Mouse (Mus musculus) hindbrain, embryonic 11.5 days (tissue): ENCODE measurements around the gene Gnpat. TPM values are rescaled to one million over a fixed set of nuclear protein-coding genes. Genes with fewer than 3 reads are reported as not detected.

Experiments used
- ATAC-seq: fragments of 200-750 bp; cut with Nextera tagmentation; 2 replicates; pipeline ENCODE4 v1.8.0; 2017; ENCODE audit warnings: mild to moderate bottlenecking, moderate TSS enrichment, moderate library complexity; ENCODE audit not compliant: low FRiP score
- DNase-seq: peaks from one replicate; pipeline ENCODE4 v3.0.0-alpha.2; 2015; ENCODE audit warnings: low spot score
- H3K27ac ChIP-seq: fragments of 300-500 bp; sonication (generic); 2 replicates; pipeline ENCODE4 v1.5.1; 2014; ENCODE audit warnings: mild to moderate bottlenecking, low read depth, low read length
- H3K27me3 ChIP-seq: fragments of 300-500 bp; sonication (generic); 2 replicates; pipeline ENCODE4 v1.6.1; 2014; ENCODE audit warnings: mild to moderate bottlenecking, low read length, moderate library complexity, mixed read lengths; ENCODE audit not compliant: control insufficient read depth, insufficient read depth
- H3K36me3 ChIP-seq: fragments of 300-500 bp; sonication (generic); 2 replicates; pipeline ENCODE4 v1.6.1; 2014; ENCODE audit warnings: mild to moderate bottlenecking, low read length, moderate library complexity, mixed read lengths; ENCODE audit not compliant: control insufficient read depth, insufficient read depth
- H3K4me1 ChIP-seq: fragments of 300-500 bp; sonication (generic); replicated peaks from 2 replicates; pipeline ENCODE4 v1.6.1; 2014; ENCODE audit warnings: low read length, mixed read lengths; ENCODE audit not compliant: control insufficient read depth, insufficient read depth
- H3K4me2 ChIP-seq: fragments of 300-500 bp; sonication (generic); replicated peaks from 2 replicates; pipeline ENCODE4 v1.6.1; 2014; ENCODE audit warnings: mild to moderate bottlenecking, low read depth, low read length
- H3K4me3 ChIP-seq: fragments of 300-500 bp; sonication (generic); 2 replicates; pipeline ENCODE4 v1.5.1; 2014; ENCODE audit warnings: low read depth, low read length
- H3K9ac ChIP-seq: fragments of 300-500 bp; sonication (generic); 2 replicates; pipeline ENCODE4 v1.6.1; 2014; ENCODE audit warnings: low read depth, low read length
- H3K9me3 ChIP-seq: fragments of 300-500 bp; sonication (generic); 2 replicates; pipeline ENCODE4 v1.6.1; 2016; ENCODE audit warnings: low read length; ENCODE audit not compliant: control insufficient read depth
- WGBS: fragments of 180-500 bp; shearing (Covaris S2); extraction: QIAGEN DNeasy Blood & Tissue Kit; methylation state at CpG from one replicate; pipeline ENCODE4 v1.1.7; 2014; 5-methylcytosine and 5-hydroxymethylcytosine counted together
- polyA plus RNA-seq: library from polyadenylated mRNA; unstranded; fragments of >200 nt; fragmentation: Nextera tagmentation; extraction: Ambion mirVana; gene quantifications from 2 replicates; pipeline ENCODE4 v1.2.1, GENCODE M21; 2014

Gene Gnpat
- polyA plus RNA-seq, 1 experiment from 2014 or later = 110 TPM

DNA sequence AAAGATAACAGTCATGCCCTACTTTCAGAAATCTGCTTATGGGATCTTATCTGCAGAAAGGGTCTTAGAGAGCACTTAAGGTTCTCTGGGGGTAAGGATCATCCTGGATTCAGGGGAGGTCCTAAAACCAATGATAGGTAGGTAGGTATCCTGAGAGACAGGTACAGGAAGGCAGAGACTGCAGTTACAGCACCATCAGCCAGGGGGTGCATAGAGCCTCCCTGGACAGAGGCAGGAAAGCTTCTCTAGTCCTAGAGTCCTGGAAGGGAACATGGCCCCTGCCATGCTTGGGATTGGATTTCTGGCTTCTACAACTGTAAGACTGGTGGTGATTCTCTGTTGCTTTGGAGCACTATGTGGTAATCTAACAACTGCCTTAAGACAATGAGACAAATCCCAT, 3.4 kb upstream of the Gnpat start:
- Histone ChIP-seq H3K4me3 (no peak overlapping the region), H3K9me3 (no peaks in the 10 kb centered on the region), H3K27me3 (no peaks in the 10 kb centered on the region), H3K27ac (no peak overlapping the region), H3K4me1 (0 out of 2 replicates have a peak, but pooled peaks cover 3% of the 10 kb centered on the region), H3K9ac (no peak overlapping the region), H3K36me3 (peaks cover 18% of the 10 kb centered on the region; the same call in 1 of the 2 replicates), H3K4me2 (no peak overlapping the region)
- ATAC-seq = no peak
- DNase-seq = no peak

DNA sequence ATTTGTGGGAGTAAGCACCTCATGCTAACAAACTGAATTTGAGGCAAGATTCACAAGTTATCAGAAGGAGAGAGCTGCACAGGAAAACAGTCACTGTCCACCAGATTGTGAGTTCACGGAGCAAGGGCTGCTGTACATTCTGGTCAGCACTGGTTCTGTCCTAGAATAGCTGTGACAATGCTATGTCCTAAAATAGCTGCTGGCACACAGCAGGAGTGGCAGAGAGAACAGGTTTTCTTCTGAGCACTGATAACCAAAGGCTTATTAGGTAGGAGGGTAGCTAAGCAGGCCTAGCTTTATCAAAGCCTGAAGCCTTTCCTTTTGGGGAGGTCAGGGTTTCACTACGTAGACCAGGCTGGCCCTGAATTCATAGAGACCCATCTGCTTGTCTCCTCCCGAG, 2.6 kb upstream of the Gnpat start:
- Histone ChIP-seq H3K27me3 (no peaks in the 10 kb centered on the region), H3K9ac (no peak overlapping the region), H3K4me3 (no peak overlapping the region), H3K4me1 (0 out of 2 replicates have a peak, but pooled peaks cover 3% of the 10 kb centered on the region), H3K27ac (no peak overlapping the region), H3K4me2 (no peak overlapping the region), H3K36me3 (peaks cover 18% of the 10 kb centered on the region; the same call in 1 of the 2 replicates), H3K9me3 (no peaks in the 10 kb centered on the region)
- ATAC-seq = no peak
- WGBS = 88% methylated on average over 3 of the region's 3 CpGs
- no peak for DNase-seq

DNA sequence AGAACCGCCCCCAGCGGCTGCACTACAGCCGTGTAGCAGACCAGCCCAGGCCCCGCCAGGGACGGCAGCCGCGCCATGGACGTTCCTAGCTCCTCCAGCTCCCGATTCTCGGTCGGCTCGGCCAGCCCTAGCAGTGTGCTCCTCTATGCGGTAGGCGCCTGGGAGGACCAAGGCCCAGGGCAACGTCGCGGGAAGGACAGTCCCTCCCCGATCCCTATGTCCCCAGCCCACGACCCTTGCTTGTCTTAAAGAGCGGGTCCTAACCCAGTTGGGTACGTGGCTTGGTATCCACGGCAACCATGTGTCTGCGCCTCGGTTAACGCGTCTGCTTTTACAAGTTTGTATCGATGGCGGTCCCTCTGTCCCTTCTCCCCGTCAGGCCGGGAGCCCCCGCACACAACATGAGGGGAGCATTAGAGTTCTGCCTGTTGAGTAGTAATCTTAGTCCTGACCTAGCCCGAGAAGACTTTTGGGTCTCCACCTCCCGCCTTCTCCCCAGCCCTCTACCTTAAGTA, 387 bp downstream of the Gnpat start:
- peak overlapping the region; percentile 76 for H3K4me2 ChIP-seq
- ATAC-seq = peak; percentile 86
- 0% methylated on average over 31 of the region's 33 CpGs for WGBS
- H3K36me3 ChIP-seq = peaks cover 8% of the 10 kb centered on the region; the same call in 1 of the 2 replicates
- peaks cover 3% of the 10 kb centered on the region; the same call in 1 of the 2 replicates for H3K4me1 ChIP-seq
- H3K4me3 ChIP-seq = peak overlapping the region; percentile 95
- no peaks in the 10 kb centered on the region for H3K27me3 ChIP-seq
- H3K27ac ChIP-seq = peak overlapping the region; percentile 89
- H3K9ac ChIP-seq = peak overlapping the region; percentile 98
- DNase-seq = no peak
- H3K9me3 ChIP-seq = no peaks in the 10 kb centered on the region

DNA sequence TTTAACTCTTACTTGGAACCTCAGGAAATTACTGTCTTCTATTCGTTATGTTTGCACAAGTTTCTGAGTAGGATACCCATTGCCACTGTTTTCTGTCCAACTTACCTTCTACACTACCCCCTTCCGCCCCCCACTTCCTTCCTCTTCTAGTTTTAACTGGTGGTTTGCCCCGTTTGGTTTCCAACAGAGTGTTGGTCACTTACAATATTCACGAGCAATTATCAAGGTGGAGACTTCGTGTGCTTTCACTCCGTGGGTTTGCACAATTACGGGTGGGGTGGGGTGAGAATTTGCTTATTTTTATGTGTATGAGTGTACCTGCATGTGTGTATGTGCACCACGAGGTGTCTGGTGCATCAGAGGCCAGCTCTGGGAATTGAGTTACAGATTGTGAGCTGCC, 896 bp downstream of the Gnpat start:
- ATAC-seq (no peak), DNase-seq (peak; percentile 22)
- peaks cover 5% of the 10 kb centered on the region; the same call in 1 of the 2 replicates for H3K36me3 ChIP-seq
- H3K9me3 ChIP-seq = no peaks in the 10 kb centered on the region
- H3K4me2 ChIP-seq = peak overlapping the region; percentile 76
- 22% methylated on average over 8 of the region's 8 CpGs for WGBS
- no peak overlapping the region for H3K27ac ChIP-seq
- H3K27me3 ChIP-seq = no peaks in the 10 kb centered on the region
- H3K4me3 ChIP-seq = peak overlapping the region; percentile 95
- H3K4me1 ChIP-seq = peaks cover 3% of the 10 kb centered on the region; the same call in 1 of the 2 replicates
- peak overlapping the region; percentile 98 for H3K9ac ChIP-seq

DNA sequence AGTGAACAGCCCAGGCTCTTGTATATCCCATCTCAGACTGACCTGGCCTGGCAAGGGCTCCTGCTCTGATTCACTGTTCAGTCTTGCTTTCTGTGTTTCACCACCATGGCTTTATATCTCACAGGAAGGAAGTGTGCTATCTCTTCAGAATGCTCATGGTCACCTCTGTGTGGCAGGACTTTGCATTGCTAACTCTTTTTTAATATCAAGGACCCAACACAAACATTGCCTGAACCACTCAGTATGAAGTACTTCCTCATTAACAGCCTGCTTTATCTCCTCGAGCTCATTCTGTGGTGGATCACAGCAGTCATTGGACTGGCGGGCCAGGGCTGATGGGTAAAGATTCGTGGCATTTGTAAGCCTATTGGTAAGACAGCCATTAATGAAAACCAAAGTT, 3.8 kb downstream of the Gnpat start:
- Histone ChIP-seq H3K9me3 (no peaks in the 10 kb centered on the region), H3K4me2 (no peak overlapping the region), H3K4me3 (no peak overlapping the region), H3K27me3 (no peaks in the 10 kb centered on the region), H3K4me1 (peaks cover 3% of the 10 kb centered on the region; the same call in 1 of the 2 replicates), H3K27ac (no peak overlapping the region), H3K9ac (no peak overlapping the region), H3K36me3 (no peaks in the 10 kb centered on the region)
- ATAC-seq = no peak
- no peak for DNase-seq
- 83% methylated on average over 3 of the region's 3 CpGs for WGBS

DNA sequence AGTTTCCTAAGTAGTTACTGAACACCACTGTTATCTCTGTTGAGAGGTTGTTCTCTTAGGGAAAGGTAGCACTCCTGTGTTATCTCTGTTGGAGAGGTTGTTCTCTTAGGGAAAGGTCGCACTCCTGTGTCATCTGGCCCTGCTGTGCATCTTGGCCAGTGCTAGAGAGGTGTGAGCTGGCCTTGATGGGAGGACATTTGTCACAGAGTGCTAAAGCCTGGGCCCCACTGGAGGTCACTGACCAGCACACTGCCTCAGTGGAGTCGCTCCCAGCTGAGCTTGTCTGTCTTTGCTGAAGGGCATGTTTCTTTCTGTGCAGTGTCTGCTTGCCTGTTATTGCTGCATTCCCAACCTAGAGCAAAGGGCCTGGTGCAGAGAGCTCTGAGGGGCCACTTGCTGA, 4.3 kb downstream of the Gnpat start:
- Histone ChIP-seq H3K4me1 (peaks cover 2% of the 10 kb centered on the region; the same call in 1 of the 2 replicates), H3K27ac (no peak overlapping the region), H3K36me3 (no peaks in the 10 kb centered on the region), H3K4me2 (no peak overlapping the region), H3K4me3 (no peak overlapping the region), H3K9me3 (no peaks in the 10 kb centered on the region), H3K9ac (no peak overlapping the region), H3K27me3 (no peaks in the 10 kb centered on the region)
- ATAC-seq (no peak), DNase-seq (no peak)
- WGBS = 88% methylated on average over 2 of the region's 2 CpGs

DNA sequence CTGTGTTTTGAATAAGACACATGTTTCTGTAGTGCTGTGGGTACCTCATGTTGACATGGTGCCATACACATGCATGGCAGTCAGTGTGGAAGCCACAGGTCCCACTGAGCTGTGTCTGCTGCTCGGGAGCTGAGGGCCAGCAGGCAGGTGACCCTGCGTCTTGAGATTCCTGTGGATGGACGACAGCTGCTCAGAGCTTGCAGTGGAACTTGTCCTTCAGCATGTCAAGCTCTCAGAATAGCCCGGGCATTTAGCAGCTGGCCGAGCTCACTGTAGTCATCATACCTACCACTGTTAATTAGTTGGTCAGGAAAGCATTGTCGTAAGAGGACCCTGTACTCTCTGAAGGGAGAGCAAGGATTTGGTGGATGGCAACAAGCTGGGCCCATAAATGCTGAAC, 6.9 kb downstream of the Gnpat start:
- Histone ChIP-seq H3K9me3 (no peaks in the 10 kb centered on the region), H3K4me1 (no peaks in the 10 kb centered on the region; the same call in 1 of the 2 replicates), H3K36me3 (no peaks in the 10 kb centered on the region), H3K4me2 (no peak overlapping the region), H3K27me3 (no peaks in the 10 kb centered on the region), H3K9ac (no peak overlapping the region), H3K4me3 (no peak overlapping the region), H3K27ac (no peak overlapping the region)
- DNase-seq = no peak
- WGBS = 87% methylated on average over 6 of the region's 6 CpGs
- no peak for ATAC-seq

DNA sequence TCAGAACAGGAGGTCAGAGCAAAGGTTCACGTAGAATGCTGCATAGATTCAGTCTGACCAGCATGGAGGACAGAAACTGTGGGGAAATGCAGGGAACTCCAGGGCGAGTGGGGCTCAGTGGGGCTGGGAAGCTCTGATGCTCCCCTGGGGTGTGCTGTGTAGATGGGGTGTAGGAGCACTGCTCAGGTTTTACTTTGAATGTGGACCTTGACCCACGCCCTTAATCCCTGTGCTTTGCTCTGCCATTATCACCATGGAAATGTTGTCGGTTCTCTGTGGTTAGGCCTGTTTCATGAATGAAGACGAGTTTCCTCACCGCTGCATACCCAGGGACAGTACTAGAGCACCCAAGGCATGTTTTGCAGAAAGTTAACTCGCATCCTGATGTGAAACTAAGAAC, 8.6 kb downstream of the Gnpat start:
- no peaks in the 10 kb centered on the region; the same call in 1 of the 2 replicates for H3K4me1 ChIP-seq
- no peaks in the 10 kb centered on the region for H3K9me3 ChIP-seq
- no peak overlapping the region for H3K4me2 ChIP-seq
- no peak for ATAC-seq
- DNase-seq = no peak
- H3K27ac ChIP-seq = no peak overlapping the region
- H3K27me3 ChIP-seq = no peaks in the 10 kb centered on the region
- H3K36me3 ChIP-seq = no peaks in the 10 kb centered on the region
- no peak overlapping the region for H3K9ac ChIP-seq
- 93% methylated on average over 7 of the region's 7 CpGs for WGBS
- no peak overlapping the region for H3K4me3 ChIP-seq

DNA sequence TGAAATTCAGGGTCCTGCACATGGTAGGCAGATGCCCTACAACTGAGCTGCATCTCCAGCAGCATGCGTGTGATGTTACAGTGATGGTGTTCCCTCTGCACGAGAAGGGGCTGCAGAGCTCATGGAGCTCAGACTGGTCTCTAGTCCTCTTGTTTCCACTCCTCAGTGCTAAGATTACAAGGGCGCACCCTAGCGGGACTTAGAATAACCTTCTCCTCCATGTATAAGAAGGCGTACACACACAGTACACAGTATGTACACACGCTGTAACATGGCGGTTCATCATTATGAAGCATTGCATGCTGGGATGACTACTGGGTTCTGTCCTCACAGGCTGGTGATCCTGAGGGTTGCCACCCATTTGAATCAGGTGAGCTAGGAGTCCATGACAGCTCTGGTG, 9.2 kb downstream of the Gnpat start:
- Histone ChIP-seq H3K27me3 (no peaks in the 10 kb centered on the region), H3K4me1 (no peaks in the 10 kb centered on the region; the same call in 1 of the 2 replicates), H3K9me3 (no peaks in the 10 kb centered on the region), H3K4me2 (no peak overlapping the region), H3K27ac (no peak overlapping the region), H3K36me3 (no peaks in the 10 kb centered on the region), H3K9ac (no peak overlapping the region), H3K4me3 (no peak overlapping the region)
- no peak for DNase-seq
- 94% methylated on average over 7 of the region's 7 CpGs for WGBS
- ATAC-seq = no peak
